Mouse (Mus musculus): ENCODE data around the gene Chtf18. TPM values are rescaled to one million over a fixed set of nuclear protein-coding genes. Genes with fewer than 3 reads are reported as not detected.

The Chtf18 gene
- polyA plus RNA-seq (2012): 75.4 and 82.7 TPM in 2 replicates

DNA sequence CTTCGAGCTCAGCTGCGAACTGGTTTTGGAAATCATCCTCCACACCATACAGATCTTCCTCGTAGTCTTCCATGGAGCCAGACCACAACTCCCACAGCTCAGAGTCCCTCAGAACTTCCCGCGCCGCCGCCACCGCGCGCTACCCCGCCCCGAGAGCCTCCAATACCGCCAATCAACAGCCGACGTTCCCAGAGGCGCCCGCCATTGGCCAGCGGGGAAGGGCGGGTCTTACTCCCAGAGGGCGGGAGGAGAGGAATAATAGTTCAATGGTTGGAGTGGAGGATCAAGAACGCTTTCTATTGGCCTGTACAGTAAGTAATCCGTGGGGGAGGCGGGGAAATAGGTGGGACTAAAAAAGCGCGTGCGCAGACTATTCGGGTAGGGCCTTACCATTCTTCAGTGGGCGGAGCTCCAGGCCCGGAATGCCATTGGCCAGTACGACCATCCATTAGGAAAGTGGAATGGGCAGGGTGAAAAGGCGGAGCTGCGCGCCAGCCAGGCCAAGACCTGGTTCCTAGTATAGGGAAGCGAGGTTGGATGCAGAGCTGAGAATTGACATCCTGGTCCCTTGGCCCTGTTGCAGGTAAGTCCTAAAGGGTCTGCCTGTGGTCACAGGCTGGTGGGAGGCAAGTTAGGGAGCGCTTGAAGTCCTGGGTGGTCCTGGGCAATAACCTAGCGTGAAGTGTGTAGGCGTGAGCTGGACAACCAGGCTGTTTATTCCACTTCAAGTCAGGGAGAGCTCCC, at the start of gene Chtf18, which contains the start of gene Rpusd1:
Gene Chtf18, minus strand, starts transcription at position 155 of the 744 bp plus-strand sequence.
Gene Rpusd1, plus strand, starts transcription at position 406 of the 744 bp plus-strand sequence.
- TF ChIP-seq GATA1 (IDR thresholded peaks at IDR 0.05; ENCODE audit: low read length): no peak

DNA sequence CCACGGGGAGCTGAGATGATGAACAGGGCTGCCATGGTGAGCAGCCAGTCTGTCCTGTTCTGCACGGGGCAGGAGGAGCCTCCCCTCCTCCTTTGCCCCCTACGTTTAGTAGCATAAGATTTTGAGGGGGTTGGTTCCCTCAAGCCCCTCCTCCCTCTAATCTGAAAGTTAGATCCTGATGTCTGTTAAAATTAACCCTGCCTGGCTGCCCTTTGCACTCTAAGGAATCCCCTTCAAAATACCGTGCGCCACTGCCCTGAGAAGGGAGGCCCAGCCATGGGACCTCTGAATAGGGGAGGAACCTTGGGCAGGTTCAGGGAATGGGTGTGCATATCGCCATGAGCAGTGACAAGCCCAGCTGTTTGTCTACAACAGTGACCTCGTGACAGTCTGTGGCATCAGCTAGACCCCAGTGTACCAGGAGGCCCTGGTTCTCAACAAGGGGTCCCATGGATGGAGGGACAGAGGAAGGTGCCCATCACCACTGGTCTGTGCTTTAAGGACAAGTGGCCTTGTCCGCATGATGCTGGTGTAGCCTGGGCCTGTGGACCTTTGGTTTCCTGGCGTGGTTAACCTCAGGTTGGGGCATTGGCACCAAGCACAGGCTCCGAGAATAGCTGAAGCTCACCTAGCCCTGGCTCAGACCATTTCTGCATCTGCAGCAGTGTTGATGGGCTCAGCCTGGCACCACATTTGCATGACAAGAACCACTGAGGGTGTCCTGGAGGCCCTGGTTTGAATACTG, 48.3 kb upstream of the Chtf18 start:
- TF ChIP-seq GATA1 (IDR thresholded peaks at IDR 0.05; ENCODE audit: low read length): no peak

DNA sequence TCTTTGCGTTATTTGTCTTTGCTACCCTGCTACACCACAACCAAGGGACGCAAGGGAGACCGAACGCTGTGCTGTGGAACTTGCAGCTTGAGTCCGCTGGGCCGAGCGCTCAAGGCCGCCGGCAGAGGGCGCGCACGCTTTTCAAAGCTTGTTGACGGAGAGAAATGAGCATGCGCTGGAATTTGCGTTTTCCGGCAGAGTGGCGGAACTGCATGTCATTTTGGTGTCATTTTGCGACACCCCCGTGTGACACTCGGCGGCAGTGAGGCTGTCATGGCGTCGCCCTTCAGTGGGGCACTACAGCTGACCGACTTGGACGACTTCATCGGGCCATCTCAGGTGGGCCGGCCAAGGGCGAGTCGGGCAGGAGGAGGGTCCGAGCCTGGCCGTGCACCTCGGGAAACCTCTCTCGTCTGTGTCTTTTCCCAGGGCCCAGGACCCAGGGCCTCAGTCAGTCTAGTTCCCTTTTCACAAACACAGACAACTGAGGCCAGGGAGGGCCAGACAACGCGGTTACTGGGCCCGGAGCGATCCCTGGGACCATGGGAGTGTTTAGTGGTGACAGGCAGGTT, 46.4 kb upstream of the Chtf18 start, which contains the start of gene Narfl:
Gene Narfl, plus strand, starts transcription at position 228 of the 572 bp plus-strand sequence.
- no peak for TF ChIP-seq GATA1 (IDR thresholded peaks at IDR 0.05; ENCODE audit: low read length)

DNA sequence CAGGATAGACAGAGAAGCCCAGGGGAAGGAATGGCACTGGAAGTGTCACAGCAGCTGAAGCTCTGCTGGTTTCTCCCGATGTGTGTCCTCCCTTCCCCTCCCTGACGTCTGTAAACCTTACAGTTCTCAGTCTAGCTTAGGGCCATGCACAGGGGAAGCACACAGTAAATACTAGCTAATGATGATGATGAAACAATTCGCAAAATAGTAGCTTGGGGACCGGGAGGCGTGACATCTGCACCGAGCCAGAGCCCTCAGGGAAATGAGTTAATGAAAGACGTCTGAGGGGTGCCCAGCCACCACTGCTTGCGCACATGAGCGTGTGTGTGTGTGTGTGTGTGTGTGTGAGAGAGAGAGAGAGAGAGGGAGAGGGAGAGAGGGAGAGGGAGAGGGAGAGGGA, 42.1 kb upstream of the Chtf18 start:
- no peak for TF ChIP-seq GATA1 (IDR thresholded peaks at IDR 0.05; ENCODE audit: low read length)

DNA sequence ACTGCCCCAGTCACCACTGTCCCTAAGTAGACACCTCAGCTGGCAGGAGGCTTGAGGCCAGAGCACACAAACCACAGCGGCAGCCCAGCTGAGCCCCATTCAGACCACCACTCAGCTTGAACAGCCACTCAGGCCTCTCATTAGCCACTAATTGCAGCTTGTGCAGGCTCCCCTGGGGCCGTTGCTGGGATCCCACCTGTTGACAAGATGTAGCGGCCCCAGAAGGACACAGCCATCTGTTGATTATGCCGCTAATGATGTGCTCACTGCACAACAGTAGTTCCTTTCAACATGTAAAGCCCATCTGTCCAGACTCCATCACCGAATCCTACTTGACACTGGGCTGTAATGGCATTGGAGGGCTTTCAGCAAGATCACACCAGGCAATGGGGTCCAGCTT, 38.7 kb upstream of the Chtf18 start:
- no peak for TF ChIP-seq GATA1 (IDR thresholded peaks at IDR 0.05; ENCODE audit: low read length)

DNA sequence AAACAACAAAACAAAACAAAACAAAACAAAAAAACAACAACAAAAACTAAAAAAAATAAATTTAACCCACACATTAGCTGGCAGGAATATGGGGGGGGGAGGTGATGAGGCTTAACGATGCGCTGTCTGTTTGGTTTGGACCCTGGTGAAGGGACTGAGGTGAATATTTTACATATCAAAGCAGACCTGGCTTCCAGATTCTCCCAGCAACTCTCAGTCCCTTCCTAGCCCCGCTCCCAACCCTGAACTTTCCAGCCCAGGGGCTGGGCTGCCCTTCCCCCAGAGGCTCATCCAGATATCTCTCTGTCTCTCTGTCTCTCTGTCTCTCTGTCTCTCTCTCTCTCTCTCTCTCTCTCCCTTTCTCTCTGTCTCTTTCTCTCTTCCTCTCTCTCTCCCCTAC, 35.4 kb upstream of the Chtf18 start:
- TF ChIP-seq GATA1 (IDR thresholded peaks at IDR 0.05; ENCODE audit: low read length): no peak

DNA sequence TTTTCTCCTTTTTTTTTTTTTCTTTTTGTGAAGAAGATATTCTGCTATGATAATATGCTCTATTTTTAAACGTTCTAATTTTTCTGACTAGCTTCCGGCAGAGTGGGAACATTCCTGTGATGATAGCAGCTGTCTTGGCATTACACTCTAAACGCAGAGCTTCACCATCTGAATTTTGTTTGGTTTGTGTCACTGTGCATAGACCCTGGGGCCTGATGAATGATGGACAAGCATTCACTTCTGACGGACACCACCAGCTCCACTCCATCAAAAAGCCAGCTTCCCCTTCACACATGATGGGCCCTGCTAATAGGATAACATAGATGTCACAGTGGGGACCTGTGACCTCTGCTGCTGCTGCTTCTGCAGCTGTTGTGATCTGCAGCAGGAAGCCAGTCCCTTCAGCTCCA, 34.3 kb upstream of the Chtf18 start:
- TF ChIP-seq GATA1 (IDR thresholded peaks at IDR 0.05; ENCODE audit: low read length): no peak

DNA sequence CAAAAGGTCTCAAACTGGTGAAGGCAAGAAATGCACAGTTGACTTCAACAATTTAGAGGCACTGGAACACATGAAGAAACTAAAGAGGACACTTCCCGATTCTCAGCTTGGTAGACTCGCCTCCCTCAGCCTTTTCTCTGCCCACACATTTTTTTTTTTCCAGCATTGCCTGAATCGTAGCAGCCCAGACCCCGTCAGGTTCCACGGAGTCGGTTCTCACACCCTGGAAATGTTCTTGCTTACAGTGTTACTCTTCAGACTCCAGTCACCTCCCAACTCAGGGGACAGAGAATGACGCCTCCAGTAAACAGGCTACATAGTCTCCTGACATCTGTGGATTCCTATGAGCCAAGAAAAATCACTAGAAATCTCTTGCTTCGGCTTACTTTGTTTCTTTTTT, 32.9 kb upstream of the Chtf18 start:
- no peak for TF ChIP-seq GATA1 (IDR thresholded peaks at IDR 0.05; ENCODE audit: low read length)

DNA sequence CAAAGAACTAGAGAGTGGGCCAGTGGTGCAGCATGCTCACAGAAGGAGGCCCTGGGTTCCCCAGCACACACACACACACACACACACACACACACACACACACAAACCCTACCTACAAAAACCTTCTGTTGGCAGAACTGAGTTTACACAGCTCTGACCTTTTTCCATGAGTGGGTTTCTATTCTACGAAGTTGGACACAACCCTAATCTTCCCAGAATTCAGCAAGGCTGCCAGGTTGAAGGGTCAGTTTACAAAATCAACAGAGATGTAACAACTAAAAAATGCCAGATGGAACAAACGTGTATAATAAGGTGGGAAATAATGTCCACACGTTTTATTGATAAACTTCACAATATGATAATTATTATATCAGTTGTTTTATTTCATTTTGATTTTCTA, 30.5 kb upstream of the Chtf18 start:
- TF ChIP-seq GATA1 (IDR thresholded peaks at IDR 0.05; ENCODE audit: low read length): no peak

DNA sequence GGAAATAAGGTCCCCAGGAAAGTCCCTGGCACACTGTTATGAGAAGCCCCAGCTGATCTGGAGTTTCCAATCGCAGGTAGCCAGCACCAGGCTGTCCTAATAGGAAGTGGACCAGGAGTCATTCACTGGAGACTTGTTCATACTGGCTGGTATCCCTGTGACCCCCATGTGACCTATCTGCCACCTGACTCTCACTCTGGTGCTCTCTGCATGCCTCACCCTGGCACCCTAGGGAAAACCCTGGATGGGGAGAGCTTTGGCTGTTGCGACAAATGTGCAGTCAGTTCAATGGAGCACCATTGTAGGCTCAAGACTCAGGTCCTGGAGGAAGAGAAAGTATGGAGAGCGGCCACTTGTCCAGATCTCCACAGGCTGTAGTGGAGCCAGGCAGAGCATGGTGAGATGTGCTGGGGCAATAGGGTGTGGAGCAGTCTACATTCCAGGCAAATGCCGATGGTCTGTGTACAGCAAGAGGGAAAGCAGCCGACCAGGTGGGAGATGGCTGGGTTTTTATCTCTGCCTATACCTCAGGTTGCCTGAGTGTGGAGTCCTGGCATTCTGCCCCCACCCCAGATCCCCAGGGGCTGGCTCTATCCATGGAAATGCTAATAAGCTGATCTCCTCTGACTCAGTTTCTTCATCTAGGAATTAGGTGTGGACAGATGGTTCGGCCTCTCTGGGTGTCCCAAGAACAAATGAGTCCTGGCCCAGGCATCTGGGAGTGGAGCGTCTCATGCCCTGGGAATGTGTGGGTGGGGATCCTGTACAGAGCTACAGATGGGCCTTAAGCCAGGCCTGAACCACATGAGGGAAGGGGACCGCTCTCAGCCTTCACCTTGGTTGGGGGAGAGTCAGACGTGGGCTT, 29.4 kb upstream of the Chtf18 start:
- no peak for TF ChIP-seq GATA1 (IDR thresholded peaks at IDR 0.05; ENCODE audit: low read length)

DNA sequence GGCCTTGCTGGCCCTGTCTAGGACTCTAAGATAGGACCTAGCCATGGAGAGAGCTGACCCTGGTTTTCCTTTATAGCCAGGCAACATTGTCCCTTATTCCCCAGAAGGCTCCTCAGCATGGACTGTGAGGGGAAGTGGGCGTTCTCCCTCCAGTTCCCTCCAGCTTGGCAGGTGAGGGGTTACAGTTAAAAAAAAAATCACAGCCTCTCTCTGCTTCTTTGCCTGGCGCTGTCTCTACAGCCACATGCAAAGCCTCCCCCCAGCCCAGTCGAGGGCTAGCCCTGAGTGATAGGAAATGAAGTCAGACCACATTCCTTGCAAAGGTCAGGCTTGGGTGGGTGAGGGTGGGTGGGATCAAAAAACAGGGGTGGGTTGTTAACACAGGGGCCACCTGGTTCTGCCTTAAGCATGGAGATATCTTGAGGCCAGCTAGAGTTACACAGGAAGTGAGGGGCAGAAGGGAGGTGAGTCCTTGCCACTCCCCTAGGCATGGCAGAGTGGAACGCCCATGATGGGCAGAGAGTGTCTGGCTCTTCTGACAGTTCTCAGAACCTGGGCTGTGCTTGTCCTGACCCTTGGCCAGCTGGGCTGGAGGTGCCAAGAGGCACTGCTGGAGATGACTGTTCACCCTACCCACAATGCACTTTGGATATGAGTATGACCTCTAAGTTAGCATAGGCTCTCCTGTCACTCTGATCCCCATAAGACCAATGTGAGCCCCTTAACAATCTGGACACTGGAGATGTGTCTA, 28.6 kb upstream of the Chtf18 start:
- TF ChIP-seq GATA1 (IDR thresholded peaks at IDR 0.05; ENCODE audit: low read length): no peak

DNA sequence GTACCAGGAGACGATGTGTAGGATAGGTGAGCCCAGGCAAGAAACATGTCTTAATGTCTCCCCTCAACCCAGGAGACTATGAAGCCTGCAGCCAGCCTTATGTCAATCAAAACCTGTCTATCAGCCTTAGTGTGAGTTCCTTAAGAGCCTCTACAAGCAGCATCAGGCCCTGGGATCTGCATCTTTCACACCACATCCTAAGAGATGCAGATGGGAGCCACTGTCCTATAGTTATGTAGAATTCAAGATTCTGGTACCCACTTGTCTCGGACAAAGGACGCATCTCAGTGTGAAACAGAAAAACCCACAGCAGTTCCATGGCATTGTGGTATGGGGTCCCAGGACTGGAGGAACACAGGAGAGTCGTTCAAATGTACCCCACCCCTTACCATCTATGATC, 27.9 kb upstream of the Chtf18 start:
- no peak for TF ChIP-seq GATA1 (IDR thresholded peaks at IDR 0.05; ENCODE audit: low read length)

DNA sequence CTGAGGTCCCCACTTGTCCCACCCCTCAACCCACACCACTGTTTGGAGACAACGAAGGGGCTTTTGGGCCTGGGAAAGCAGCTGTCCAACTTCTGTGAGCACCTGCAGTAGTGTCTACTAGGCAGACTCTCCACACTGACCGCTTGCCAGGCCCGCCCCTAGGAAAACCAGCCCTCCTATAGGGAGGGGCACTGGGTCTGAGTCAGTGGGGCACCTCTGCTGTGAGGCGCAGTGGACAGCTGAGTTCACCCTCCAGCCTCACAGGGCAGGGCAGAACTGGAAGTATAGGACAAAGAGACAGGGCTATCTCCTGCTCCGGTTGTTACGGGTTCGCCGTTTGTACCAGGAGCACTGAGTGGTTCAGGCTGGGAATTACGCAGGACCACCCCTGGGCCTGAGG, 27.0 kb upstream of the Chtf18 start, which contains the start of gene Msln:
Gene Msln, minus strand, starts transcription at position 138 of the 400 bp plus-strand sequence.
- no peak for TF ChIP-seq GATA1 (IDR thresholded peaks at IDR 0.05; ENCODE audit: low read length)

DNA sequence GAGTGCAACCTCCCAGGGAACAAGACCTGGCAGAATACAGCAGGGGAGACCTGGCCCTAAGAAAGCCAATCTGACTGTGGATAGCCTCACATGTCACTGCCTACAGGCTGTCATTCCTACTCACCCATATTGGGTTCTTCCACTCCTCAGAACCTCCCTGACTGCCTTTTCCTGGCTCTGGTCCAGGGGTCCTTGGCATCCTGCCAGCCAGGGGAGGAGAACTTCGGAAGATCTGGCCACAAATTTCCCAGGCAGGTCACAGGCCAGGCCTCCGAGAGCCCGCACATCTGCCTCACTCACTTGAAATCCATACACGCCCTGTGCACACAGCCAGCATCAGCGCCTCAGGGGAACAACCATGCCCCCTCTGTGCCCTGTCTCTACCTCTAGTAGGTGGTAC, 24.2 kb upstream of the Chtf18 start:
- no peak for TF ChIP-seq GATA1 (IDR thresholded peaks at IDR 0.05; ENCODE audit: low read length)

DNA sequence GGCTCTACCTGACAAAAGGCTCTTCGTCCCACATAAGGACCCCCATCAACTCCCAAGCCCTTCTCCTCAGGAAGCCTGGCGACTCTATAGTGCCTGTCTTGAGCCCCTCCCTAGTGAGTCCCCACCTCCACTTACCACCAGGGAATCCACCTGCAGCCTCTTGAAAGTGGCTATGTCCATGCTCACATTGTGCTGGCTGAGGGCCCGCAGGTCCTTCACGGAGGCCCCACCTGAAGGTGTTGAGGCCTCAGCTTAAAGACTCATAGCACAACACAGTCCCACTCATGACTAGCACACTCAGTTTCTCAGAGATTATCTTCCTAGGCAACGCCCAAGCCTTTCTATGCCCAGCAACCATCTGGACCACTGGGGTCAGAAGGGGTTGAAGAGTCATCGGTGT, 22.1 kb upstream of the Chtf18 start:
- TF ChIP-seq GATA1 (IDR thresholded peaks at IDR 0.05; ENCODE audit: low read length): no peak
